ENCODE assay signal across 8 mouse cellular contexts in the genomic region with DNA sequence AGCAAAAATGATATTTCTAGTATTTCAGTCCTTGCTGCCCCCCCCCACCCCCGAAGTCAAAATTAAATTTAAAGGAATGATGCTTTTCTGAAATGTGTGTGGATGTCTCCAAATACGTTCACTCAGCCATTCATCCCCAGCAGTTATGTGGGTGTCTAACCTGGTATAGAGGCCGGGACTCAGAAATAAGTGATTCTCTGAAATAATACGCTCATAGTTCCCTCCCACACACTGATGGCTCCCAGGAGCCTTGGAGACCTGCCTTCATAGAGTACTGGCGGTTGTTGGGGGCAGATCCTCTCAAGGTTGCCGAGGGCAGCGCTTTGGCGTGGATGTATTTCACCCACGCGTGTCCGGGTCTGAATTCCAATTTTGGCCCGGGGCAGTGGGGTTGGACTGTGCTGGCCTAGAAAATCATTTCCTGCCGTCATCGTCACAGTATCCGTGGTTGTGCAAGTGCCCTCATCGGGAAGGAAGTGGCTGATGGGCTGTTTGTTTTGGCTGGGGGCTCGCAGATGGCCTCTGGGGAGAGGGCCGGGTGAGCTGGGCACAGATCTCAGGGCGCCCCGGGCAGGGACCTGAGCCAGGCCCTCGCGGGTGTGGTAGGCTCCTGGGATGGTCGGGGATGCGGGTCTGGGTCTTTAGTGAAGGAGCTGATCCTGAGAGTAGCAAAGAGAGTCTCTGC. TPM values are rescaled to one million over a fixed set of nuclear protein-coding genes. Genes with fewer than 3 reads are reported as not detected.
DNase-seq lines count a peak whose midpoint lies in the region; ATAC-seq and TF ChIP-seq lines count a peak whose summit lies in the region.

No protein-coding gene starts in this region.

- peak overlapping the region; percentile 58 for H3K4me3 ChIP-seq in gastrocnemius, adult 2 months
- H3K4me3 ChIP-seq in kidney, adult 2 months (ENCODE audit: insufficient read depth, low read depth, low read length), result no peak overlapping the region
- H3K4me3 ChIP-seq in lung, embryonic 16.5 days (ENCODE audit: low read length), result 0 out of 2 replicates have a peak overlapping the region, but pooled peaks have one; percentile 4

- H3K36me3 ChIP-seq in kidney, adult 2 months (ENCODE audit: control insufficient read depth, insufficient read depth, low read length), result no peaks in the 10 kb centered on the region
- no peaks in the 10 kb centered on the region for H3K36me3 ChIP-seq in lung, embryonic 16.5 days (ENCODE audit: control insufficient read depth, insufficient read depth, low read length)

- H3K4me2 ChIP-seq in lung, embryonic 16.5 days (ENCODE audit: low read depth, low read length), result peak overlapping the region; percentile 37

- H3K9ac ChIP-seq in lung, embryonic 16.5 days (ENCODE audit: low read length), result peak overlapping the region; percentile 37

- no peaks in the 10 kb centered on the region for H3K27me3 ChIP-seq in kidney, adult 2 months (replicated peaks; ENCODE audit: control insufficient read depth, insufficient read depth, low read length)
- no peaks in the 10 kb centered on the region for H3K27me3 ChIP-seq in lung, embryonic 16.5 days (ENCODE audit: control insufficient read depth, insufficient read depth, low read depth, low read length)

- no peak for TF ChIP-seq CTCF in gastrocnemius, adult 2 months (IDR thresholded peaks at IDR 0.05)
- TF ChIP-seq CTCF in kidney, adult 2 months (conservative IDR thresholded peaks at IDR 0.05; ENCODE audit: insufficient read depth, insufficient read length, low read depth, low read length), result no peak

- WGBS in kidney, adult 2 months, result 41% methylated on average over 24 of the region's 24 CpGs
- WGBS in lung, embryonic 16.5 days, result 34% methylated on average over 24 of the region's 24 CpGs

- intact Hi-C loops in gastrocnemius, adult 2 months (cut with DNase I), result no loop called here

- DNase-seq in right cerebral cortex, adult 2 months (ENCODE audit: low spot score in 2 of 2), result peak; percentile 35 to 44
- no peak for DNase-seq in right cerebral cortex, postnatal 25 days
- peak; percentile 72 for DNase-seq in gastrocnemius, adult 2 months
- peak; percentile 81 for DNase-seq in kidney, adult 2 months
- no peak for DNase-seq in thymus, postnatal 14 days
- DNase-seq in right cerebral cortex, postnatal 36 days (ENCODE audit: low spot score in 2 of 2), result no peak

- peak overlapping the region; percentile 82 for H3K27ac ChIP-seq in gastrocnemius, adult 2 months
- H3K27ac ChIP-seq in kidney, adult 2 months (ENCODE audit: insufficient read depth, low read depth, low read length), result peak overlapping the region; percentile 58
- peak overlapping the region; percentile 80 for H3K27ac ChIP-seq in lung, embryonic 16.5 days (ENCODE audit: low read length)

- peak; percentile 32 for ATAC-seq in lung, embryonic 16.5 days (ENCODE audit: low read depth)
- ATAC-seq in erythroid progenitor cell, adult 5-6 weeks (replicated peaks; ENCODE audit: low FRiP score, poor library complexity, severe bottlenecking), result no peak

- peaks cover 14% of the 10 kb centered on the region; the same call in 1 of the 2 replicates for H3K4me1 ChIP-seq in kidney, adult 2 months (ENCODE audit: control insufficient read depth, insufficient read depth, low read length)
- peaks cover 75% of the 10 kb centered on the region for H3K4me1 ChIP-seq in lung, embryonic 16.5 days (replicated peaks; ENCODE audit: control insufficient read depth, insufficient read depth, low read length)

- no peaks in the 10 kb centered on the region for H3K9me3 ChIP-seq in lung, embryonic 16.5 days (ENCODE audit: control insufficient read depth, low read length)

- TF ChIP-seq POLR2A in kidney, adult 2 months (IDR thresholded peaks at IDR 0.05; ENCODE audit: low read depth, low read length), result no peak

RNA-seq across cellular contexts. Expression of gene Mrc2, which starts 19.0 kb away (rescaled TPM):
- total RNA-seq in gastrocnemius, adult 2 months (2021), result 10 to 100 TPM in 1 of 2 experiments, 1 to 10 TPM in 1; 5.9 to 17.6 TPM
- 23.7 and 28.3 TPM in 2 replicates for polyA plus RNA-seq in kidney, adult 2 months (2012; rRNA removed)
- 31.0 and 31.9 TPM in 2 replicates for polyA plus RNA-seq in lung, embryonic 16.5 days (2015; fragmentation: Nextera tagmentation; extraction: Ambion mirVana)
- not detected in 2 replicates for total RNA-seq in erythroid progenitor cell, adult 5-6 weeks (2015; ENCODE audit: low replicate concordance)
- not detected in 2 replicates for total RNA-seq in erythroid progenitor cell, adult 5-6 weeks (2017; ENCODE audit: low replicate concordance)

Comparison
In these comparisons a context has a peak if more than half of its experiments do, and no peak if none do; other contexts are left out.
1. DNase-seq: peak in right cerebral cortex, adult 2 months (2 of 2), gastrocnemius, adult 2 months (single experiment) and kidney, adult 2 months (single experiment); none in right cerebral cortex, postnatal 25 days (single experiment), thymus, postnatal 14 days (single experiment) and right cerebral cortex, postnatal 36 days (0 of 2).
2. RNA of gene Mrc2, which starts 19.0 kb away (total RNA-seq): 5.9 to 17.6 TPM in gastrocnemius, adult 2 months; not detected in erythroid progenitor cell, adult 5-6 weeks; every median in the first group is over 4 times any median in the second.
3. Peak in every context shown above with its lines, with median percentiles within 50 percentile points of each other: H3K27ac ChIP-seq.